Mouse (Mus musculus): Measurements from ENCODE around the gene Arrdc1. TPM values are rescaled to one million over a fixed set of nuclear protein-coding genes. Genes with fewer than 3 reads are reported as not detected.
A peak's percentile ranks its signal among the peaks of the same experiment; 100 is the strongest.

Gene Arrdc1
- total and polyA plus RNA-seq, 3 experiments: 4.5 to 27.1 (median 5.7) TPM

- no peak for DNase-seq
- no peak overlapping the region for H3K4me3 ChIP-seq
- peaks cover 4% of the 10 kb centered on the region for H3K4me1 ChIP-seq (ENCODE audit: control insufficient read depth, insufficient read depth, low read length)
- intact Hi-C loops (cut with DNase I): loop anchor here (5.0 kb wide), 1 partner anchor 33 kb away; the partner anchor contains the start of gene Arrdc1
- no peaks in the 10 kb centered on the region; the same call in 1 of the 2 replicates for H3K36me3 ChIP-seq (ENCODE audit: control insufficient read depth, insufficient read depth, low read length)
- H3K27ac ChIP-seq: no peak overlapping the region
- WGBS: 87% methylated on average over 4 of the region's 4 CpGs
- no peaks in the 10 kb centered on the region for H3K27me3 ChIP-seq (ENCODE audit: control insufficient read depth, insufficient read depth, low read length)
- TF ChIP-seq EP300 (IDR thresholded peaks at IDR 0.05; ENCODE audit: insufficient read depth, low read depth, low read length) (no peak), POLR2A (IDR thresholded peaks at IDR 0.05; ENCODE audit: insufficient read depth, low read depth, low read length) (no peak), CTCF (IDR thresholded peaks at IDR 0.05) (no peak)
- no peaks in the 10 kb centered on the region for H3K79me2 ChIP-seq (replicated peaks; ENCODE audit: control insufficient read depth, insufficient read depth, low read length)
- no peak overlapping the region for H3K9ac ChIP-seq (ENCODE audit: low read depth, low read length)
Observed at GRCm38 (mm10) chr2:24970386-24970785, 35.3 kb upstream of the Arrdc1 start.

DNA sequence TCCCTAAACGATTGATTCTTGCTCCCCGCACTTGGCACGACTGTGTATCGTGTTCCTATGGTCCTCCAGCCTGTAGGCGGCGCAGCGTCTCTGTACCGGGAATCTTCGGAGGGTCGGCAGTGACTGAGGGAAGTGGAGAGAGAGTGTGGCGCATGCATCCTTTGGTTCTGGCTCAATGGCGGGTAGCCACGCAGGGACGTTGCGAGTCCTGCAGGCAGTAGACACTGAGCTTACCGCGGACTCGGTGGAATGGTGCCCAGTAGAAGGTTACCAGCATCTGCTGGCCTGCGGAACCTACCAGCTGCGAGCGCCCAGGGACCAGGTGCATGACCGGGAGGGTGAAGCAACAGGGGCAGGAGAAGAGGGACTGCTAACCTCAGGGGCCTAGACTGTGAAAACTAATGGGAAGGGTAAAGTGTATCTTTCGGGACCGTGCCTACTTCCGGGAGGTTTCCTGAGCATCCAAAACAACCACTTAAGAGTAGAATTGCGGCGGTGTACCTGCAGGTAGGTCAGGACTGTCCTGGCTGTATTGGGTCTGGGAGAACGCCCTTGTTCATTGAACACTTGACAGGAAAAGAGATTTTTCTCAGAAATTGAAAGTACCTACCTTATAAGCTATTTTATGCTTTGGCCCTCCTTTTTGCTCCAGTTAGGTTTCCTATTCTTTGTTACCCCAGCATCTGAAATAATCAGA, 27.4 kb upstream of the Arrdc1 start, which contains the start of gene Dph7:
Dph7 (plus strand) TSS at position 97 of the 697 bp plus-strand sequence.
- no peaks in the 10 kb centered on the region for H3K36me3 ChIP-seq (ENCODE audit: control insufficient read depth, insufficient read depth, low read length)
- H3K27ac ChIP-seq: peak within 1 kb of the TSS; percentile 68
- intact Hi-C loops (cut with DNase I): no loop called here

DNA sequence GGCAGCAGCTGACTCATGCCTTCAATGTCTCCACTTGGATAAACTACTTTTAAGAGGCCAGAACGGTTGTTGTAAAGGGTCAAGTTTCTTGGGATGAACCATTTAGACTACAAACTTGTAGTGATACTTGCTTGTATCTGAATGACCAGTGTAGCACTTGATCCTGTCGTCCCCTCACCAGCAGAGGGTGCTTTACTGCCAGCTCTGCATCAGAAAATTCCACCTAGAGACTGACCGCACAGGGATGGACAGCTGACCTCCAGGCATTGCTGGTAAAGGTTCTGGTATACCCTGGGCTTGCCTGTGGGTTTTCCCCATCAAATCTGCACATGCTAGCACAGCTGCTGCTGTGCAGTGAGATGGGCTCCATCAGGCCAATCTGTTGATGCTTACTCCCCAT, 25.9 kb upstream of the Arrdc1 start:
- no peak for TF ChIP-seq POLR2A (IDR thresholded peaks at IDR 0.05; ENCODE audit: insufficient read depth, low read depth, low read length)
- TF ChIP-seq CTCF (IDR thresholded peaks at IDR 0.05): peak; percentile 68

More for the DNA sequence above, 27.4 kb upstream of the Arrdc1 start, which contains the start of gene Dph7:
- WGBS: under 1% methylated on average over 28 of the region's 28 CpGs
- peak; percentile 85 to 88 for DNase-seq
- Histone ChIP-seq H3K9ac (ENCODE audit: low read depth, low read length) (peak within 1 kb of the TSS; percentile 67), H3K79me2 (replicated peaks; ENCODE audit: control insufficient read depth, insufficient read depth, low read length) (no peaks in the 10 kb centered on the region), H3K4me1 (ENCODE audit: control insufficient read depth, insufficient read depth, low read length) (peaks cover 3% of the 10 kb centered on the region; the same call in 1 of the 2 replicates), H3K4me3 (peak within 1 kb of the TSS; percentile 85), H3K27me3 (ENCODE audit: control insufficient read depth, insufficient read depth, low read length) (no peaks in the 10 kb centered on the region)
- peak; percentile 86 for TF ChIP-seq POLR2A (IDR thresholded peaks at IDR 0.05; ENCODE audit: insufficient read depth, low read depth, low read length)
- TF ChIP-seq EP300 (IDR thresholded peaks at IDR 0.05; ENCODE audit: insufficient read depth, low read depth, low read length): peak; percentile 81
- TF ChIP-seq CTCF (IDR thresholded peaks at IDR 0.05): peak; percentile 95

GRCm38 (mm10) chr2:24952537-24953055, 17.5 kb upstream of the Arrdc1 start:
- no peak for TF ChIP-seq POLR2A (IDR thresholded peaks at IDR 0.05; ENCODE audit: insufficient read depth, low read depth, low read length)
- TF ChIP-seq EP300 (IDR thresholded peaks at IDR 0.05; ENCODE audit: insufficient read depth, low read depth, low read length): no peak
- TF ChIP-seq CTCF (IDR thresholded peaks at IDR 0.05): no peak
- WGBS: 76% methylated on average over 4 of the region's 4 CpGs
- DNase-seq: no peak

More for the DNA sequence above, 25.9 kb upstream of the Arrdc1 start:
- Histone ChIP-seq H3K27me3 (ENCODE audit: control insufficient read depth, insufficient read depth, low read length) (no peaks in the 10 kb centered on the region), H3K4me1 (ENCODE audit: control insufficient read depth, insufficient read depth, low read length) (peaks cover 3% of the 10 kb centered on the region; the same call in 1 of the 2 replicates), H3K4me3 (no peak overlapping the region), H3K36me3 (ENCODE audit: control insufficient read depth, insufficient read depth, low read length) (no peaks in the 10 kb centered on the region), H3K27ac (no peak overlapping the region), H3K9ac (ENCODE audit: low read depth, low read length) (no peak overlapping the region), H3K79me2 (replicated peaks; ENCODE audit: control insufficient read depth, insufficient read depth, low read length) (no peaks in the 10 kb centered on the region)
- intact Hi-C loops (cut with DNase I): no loop called here
- WGBS: 33% methylated on average over 3 of the region's 3 CpGs
- DNase-seq: no peak

GRCm38 (mm10) chr2:24950189-24950535, 15.1 kb upstream of the Arrdc1 start:
- DNase-seq: no peak
- 1% methylated on average over 31 of the region's 31 CpGs for WGBS
- TF ChIP-seq CTCF (IDR thresholded peaks at IDR 0.05) (no peak), POLR2A (IDR thresholded peaks at IDR 0.05; ENCODE audit: insufficient read depth, low read depth, low read length) (no peak), EP300 (IDR thresholded peaks at IDR 0.05; ENCODE audit: insufficient read depth, low read depth, low read length) (no peak)
- Histone ChIP-seq H3K27ac (peak overlapping the region; percentile 55; the same call in 1 of the 2 replicates), H3K79me2 (replicated peaks; ENCODE audit: control insufficient read depth, insufficient read depth, low read length) (no peaks in the 10 kb centered on the region), H3K4me3 (peak overlapping the region; percentile 90), H3K9ac (ENCODE audit: low read depth, low read length) (peak overlapping the region; percentile 88), H3K4me1 (ENCODE audit: control insufficient read depth, insufficient read depth, low read length) (peaks cover 3% of the 10 kb centered on the region), H3K36me3 (ENCODE audit: control insufficient read depth, insufficient read depth, low read length) (no peaks in the 10 kb centered on the region), H3K27me3 (ENCODE audit: control insufficient read depth, insufficient read depth, low read length) (no peaks in the 10 kb centered on the region)
- intact Hi-C loops (cut with DNase I): no loop called here

More at GRCm38 (mm10) chr2:24952537-24953055, 17.5 kb upstream of the Arrdc1 start:
- Histone ChIP-seq H3K27me3 (ENCODE audit: control insufficient read depth, insufficient read depth, low read length) (no peaks in the 10 kb centered on the region), H3K4me1 (ENCODE audit: control insufficient read depth, insufficient read depth, low read length) (peaks cover 3% of the 10 kb centered on the region), H3K27ac (no peak overlapping the region), H3K36me3 (ENCODE audit: control insufficient read depth, insufficient read depth, low read length) (no peaks in the 10 kb centered on the region), H3K9ac (ENCODE audit: low read depth, low read length) (no peak overlapping the region), H3K79me2 (replicated peaks; ENCODE audit: control insufficient read depth, insufficient read depth, low read length) (no peaks in the 10 kb centered on the region), H3K4me3 (no peak overlapping the region)
- intact Hi-C loops (cut with DNase I): no loop called here
